Mouse (Mus musculus): ENCODE measurements around the gene Rassf4.

Gene Rassf4

DNA sequence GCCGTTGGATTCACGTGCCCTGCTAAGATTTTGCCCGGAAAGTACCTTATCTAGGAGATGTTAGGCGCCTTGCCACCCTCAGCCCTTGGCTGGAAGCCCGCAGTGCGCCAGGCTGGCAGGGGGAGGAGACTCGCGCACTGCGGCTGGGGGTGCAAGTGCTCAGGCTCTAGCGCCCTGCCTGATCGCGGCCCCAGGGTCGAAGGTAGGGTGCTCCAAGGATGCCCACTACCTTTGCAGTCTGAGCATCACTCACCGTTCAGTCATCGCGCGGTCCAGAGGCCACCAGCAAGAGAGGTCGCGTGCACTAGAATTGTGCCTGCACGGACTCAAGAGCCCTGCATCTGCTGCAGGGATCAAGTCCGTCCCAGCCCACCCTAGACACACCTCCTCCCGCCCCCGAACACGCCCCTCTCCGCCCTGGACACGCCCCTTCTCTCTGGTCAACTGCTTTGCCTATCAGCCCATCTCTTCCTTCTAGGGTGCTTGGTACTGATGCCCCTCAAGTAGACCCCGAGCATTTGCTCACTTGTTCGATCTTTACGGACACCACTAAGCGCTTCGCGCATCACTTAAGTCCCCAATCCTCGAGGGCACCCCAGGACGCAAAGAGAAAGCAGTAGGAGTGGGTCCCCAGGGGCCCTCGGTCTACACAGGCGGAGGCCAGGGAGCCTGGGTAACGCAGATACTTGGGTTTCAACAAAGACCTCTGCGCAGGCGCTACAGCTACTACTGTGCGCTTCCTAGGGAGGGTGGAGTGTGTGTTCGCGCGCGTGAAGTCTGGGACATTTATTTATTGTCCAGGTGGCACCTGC lies at the start of gene Rassf4:
Gene Rassf4, minus strand, starts transcription at position 482 of the 812 bp plus-strand sequence.
- peak; percentile 56 for DNase-seq (ENCODE audit: low spot score)

DNA sequence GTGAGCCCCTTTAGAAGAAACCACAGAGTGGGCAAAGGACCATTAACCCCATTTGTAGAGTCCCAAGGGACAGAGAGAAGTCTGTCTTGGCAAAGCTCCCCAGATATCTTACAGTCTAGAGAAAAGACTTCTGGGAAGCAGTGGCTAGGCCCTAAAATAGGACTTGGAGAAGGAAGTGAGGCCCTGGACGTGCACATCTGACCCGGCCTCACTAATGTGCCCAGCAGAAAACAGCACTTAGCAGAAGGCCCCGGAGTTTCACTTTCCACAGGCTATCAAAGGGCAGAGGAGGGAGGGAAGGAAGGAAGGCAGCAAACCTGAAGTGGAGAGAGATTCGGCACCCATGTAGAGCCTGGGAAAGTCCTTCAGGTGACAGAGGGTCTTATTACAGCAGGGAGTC lies 45.2 kb upstream of the Rassf4 start:
- DNase-seq (ENCODE audit: low spot score), result no peak

DNA sequence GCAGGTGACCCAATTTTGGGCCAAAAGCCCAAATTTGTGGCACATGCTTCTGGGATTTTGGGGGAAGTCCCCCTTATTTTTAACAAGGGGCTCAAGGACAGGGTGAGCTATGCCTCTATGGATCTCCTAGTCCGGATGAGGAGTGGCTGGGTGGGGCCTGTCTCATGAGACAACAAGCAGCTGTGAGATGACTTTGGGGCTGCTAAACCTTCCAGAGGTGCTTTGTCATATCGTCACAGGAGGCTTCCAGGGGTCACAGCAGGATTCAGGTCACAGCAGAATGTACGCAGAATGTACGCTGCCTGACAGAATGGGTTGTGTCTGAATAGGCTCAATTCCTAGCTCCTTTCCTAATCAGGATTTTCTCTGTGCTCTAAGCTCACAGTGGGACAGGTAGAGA lies 44.6 kb upstream of the Rassf4 start:
- no peak for DNase-seq (ENCODE audit: low spot score)

DNA sequence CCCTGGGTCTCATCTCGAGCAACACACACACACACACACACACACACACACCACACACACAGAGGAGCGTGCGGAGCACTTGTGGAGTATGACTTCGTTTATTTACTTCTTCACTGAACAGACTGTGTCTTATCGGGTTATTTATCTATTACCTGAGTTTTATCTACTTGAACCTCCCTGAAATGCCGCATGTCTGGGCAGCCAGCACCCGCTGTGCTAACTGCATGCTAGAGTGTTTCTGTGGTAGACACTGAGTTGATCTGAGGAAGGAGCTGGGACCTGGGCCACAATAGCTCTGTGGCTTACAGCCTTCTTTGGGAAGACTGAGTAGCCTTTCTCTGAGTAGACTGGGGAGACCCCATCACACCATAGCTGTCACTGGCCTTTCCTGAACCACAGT lies 44.1 kb upstream of the Rassf4 start:
- DNase-seq (ENCODE audit: low spot score), result no peak

DNA sequence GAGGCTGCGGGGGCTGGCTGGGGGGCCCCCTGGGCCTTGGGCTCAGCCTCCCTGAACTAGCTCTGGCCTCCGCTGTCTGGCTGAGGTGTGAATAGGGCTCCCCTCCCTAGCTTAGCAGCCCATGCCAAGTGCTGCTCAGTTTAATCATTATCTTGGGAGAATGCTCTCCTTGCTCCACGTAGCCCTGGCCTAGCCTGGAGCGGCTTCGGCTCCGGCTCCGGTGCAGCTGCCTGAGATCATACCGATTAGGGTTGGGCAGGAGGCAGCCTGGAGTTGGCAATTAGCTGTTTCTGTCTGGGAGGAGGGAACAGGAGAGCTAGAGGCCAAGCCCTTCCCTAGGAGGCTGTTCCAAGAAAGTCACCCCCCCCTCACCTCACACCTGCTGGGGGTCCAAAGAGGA lies 42.9 kb upstream of the Rassf4 start, which contains the start of gene Tmem72:
Gene Tmem72, minus strand, starts transcription at position 248 of the 400 bp plus-strand sequence.
- DNase-seq (ENCODE audit: low spot score), result no peak

DNA sequence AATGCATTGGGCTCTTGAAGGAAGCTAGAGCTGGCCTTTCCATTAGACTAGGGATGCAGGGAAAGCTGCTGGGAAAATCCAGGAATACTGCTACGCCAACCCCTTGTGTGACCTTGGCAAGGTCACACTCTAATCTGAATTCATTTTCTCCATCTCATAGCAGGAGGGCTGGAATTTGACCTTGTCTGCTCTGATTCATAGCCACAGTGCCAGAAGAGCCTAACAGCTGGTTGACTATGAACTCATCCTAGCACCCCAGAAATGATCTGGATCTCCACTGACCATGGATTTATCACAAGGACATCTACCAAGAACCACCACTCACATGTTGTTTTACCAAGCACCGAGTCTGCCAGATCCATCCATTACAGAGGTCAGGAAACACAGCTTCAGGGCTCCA lies 41.4 kb upstream of the Rassf4 start:
- no peak for DNase-seq (ENCODE audit: low spot score)

DNA sequence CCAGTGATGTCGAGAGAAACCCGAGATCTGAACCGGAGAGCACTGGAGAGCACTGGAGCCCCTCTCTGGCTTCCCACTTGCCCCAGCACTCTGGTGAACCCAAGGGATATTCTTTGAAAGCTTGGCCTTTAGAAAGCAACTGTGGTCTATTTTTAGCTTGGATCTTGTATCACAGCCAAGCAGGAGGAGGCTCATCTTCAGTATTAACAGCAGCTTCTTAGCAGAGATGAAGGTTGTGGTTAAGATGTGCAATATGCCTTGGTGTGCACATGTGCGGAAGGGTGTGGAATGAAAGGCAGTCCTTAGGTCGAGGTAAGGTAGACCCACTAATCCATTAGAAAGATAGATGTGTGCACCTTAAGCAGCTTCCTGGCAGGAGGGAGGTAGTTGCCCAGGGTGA lies 40.8 kb upstream of the Rassf4 start:
- no peak for DNase-seq (ENCODE audit: low spot score)

DNA sequence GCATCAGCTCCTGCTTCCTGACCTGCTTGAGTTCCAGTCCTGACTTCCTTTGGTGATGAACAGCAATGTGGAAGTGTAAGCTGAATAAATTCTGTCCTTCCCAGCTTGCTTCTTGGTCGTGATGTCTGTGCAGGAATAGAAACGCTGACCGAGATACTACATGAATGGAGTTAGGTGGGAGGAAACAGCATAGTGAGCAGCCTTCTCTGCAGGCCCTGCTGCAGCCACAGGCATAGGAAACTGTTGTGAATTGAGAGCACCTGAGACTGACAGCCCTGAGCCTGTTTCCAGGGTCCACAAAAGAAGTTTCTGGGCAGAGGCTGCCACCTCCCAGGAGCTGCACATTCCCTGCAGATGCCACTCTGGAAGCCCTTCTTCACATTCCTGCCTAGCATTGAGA lies 40.2 kb upstream of the Rassf4 start:
- DNase-seq (ENCODE audit: low spot score), result no peak

DNA sequence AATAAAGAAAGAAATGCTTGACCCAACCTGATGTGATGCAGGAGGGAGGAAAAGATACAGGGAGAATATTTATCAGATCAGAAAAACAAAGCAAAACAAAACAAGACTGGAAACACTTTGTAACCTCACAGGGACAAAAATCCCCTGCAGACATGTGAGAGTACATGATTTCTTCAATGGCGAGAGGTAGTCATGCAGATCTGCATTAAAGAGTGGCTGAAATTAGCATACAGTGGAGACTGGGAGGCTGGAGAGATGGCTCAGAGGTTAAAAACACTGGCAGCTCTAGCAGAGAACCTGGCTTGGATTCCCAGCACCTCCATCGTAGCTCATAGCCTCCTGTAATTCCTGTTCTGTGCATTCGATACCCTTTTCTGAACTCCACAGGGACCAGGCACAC lies 38.8 kb upstream of the Rassf4 start:
- no peak for DNase-seq (ENCODE audit: low spot score)

DNA sequence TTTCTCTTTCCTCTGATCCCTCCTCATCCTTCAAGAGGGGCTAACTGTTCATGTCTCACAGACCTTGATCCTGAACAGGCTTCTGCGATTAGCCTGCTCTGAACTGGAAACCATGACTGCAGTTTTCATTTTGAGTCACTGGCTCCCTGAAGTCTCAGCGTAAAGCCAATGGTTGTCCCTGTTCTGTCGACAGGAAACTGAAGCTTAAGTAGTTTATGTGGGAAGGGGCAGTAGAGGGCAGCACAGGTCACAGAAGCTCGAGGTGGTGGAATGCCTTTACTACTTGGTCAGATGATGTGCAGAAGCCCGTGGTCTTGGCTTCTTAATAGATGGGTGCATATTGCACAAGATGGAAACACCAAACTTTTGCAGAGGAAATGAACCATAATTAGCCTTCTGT lies 38.3 kb upstream of the Rassf4 start:
- no peak for DNase-seq (ENCODE audit: low spot score)

DNA sequence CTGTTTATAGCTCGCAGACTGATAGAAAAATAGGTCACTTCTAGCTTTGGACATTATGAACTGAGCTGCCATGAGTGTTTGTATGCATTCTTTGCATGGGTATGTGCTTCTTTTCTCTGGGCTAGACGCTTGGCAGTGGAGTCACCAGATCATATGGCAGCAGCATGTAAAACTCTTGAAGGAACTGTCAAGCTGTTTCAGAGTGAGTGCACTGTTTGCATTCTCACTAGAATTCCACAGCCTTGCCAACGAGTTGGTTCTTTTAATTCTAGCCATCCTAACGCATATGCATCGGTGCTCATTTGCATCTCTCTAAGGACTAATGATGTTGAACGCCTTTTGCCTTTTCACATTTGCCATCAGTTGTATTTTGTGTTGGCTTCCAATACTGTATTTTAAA lies 30.6 kb upstream of the Rassf4 start:
- no peak for DNase-seq (ENCODE audit: low spot score)

DNA sequence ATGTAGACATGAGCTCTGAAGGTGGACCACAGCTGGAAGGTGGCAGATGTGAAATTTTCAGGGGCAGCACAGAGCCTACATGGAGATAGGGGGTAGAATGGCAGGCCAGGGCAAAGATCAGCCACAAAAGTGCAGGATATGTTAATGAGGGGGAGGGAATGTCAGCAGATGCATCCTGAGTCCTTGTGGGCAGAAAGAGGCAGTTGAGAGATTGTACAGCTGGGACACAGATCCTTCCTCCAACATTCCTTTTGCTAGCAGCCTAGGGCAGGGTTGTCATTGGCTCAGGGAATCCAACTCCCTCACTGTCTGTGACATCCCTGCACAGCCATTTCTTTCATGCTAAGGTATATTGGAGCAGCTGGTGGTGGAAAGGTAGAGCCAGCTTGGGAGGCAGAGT lies 27.1 kb upstream of the Rassf4 start:
- DNase-seq (ENCODE audit: low spot score), result no peak

DNA sequence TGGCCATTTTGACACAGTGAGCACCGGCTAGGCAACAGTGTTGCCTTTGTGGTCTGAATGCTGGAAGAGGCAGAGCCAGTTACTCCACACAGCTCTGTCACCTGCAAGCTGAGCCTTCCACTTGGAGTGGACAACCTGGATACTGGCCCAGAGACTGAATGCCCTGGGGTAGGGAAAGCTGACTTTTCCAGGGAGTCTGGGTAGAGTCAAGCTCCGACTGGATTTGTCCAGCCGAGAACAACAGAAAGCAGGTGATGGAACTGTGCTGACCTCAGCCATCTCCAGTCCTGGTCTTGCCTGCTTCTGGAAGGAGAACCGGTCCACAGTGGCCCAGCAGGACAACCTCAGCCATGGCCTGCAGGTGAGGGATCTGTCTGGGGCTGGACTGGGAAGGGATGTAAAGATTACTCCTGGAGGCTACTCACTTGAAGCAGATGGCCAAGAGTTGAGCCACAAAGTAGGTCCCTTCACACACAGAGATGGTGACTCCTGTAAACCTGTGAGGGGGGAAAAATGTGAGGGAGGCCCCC lies 24.2 kb upstream of the Rassf4 start:
- DNase-seq (ENCODE audit: low spot score), result no peak

DNA sequence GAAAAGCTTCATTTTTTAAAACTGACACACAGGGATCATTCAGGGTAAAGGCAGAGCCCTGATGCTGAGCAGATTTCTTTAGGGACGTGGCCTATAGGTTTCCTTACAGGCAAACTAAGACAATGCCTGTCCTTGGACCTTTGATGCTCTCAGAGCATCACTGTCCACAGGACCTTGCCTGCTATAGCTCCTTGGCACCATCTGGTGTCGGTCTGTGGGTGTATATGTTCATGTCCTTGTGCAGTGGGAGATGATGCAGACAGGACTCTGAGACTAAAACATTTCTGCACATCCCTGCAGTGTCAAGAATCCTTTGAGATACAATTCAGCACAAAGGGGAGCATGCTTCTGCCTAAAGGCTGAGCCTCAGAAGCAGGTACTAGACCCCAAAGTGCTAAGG lies 23.7 kb upstream of the Rassf4 start:
- DNase-seq (ENCODE audit: low spot score), result peak; percentile 28

DNA sequence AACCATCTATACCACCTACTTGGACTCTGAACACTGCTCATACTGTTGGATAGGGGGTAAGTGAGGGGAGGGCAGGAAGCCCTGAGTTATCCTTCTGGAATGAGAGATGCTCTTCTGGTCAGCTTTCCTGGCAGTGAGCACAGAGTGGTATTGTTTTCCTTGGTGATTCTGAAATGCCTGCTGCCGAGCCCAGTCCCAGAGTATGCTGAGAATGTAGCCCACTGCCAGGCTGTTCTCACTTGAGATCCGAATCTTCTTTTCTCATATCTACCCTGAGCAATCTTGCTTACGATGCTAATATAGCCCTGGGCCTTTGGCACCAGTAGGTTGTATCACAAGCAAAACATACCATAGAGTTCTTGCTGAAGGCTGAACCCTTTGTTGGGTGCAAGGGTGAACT lies 20.6 kb upstream of the Rassf4 start:
- no peak for DNase-seq (ENCODE audit: low spot score)

DNA sequence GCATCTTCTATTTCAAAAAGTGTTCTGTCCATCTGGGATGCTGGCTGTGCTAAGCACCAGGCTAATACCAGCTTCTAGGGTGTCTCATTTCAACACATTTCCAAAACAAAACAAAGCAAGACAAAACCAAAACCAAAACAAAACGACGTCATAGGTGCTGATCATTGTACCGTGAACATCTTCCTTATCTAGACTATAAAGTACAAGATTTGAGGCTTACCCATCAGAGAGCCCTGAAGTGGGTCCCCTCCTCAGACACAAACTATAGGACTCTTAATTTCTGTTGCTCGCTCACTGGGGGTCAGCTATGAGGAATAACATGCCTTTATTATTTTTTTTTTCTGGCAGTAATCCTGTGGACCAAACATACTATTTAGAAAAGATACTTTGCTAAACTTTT lies 19.9 kb upstream of the Rassf4 start:
- DNase-seq (ENCODE audit: low spot score), result no peak

DNA sequence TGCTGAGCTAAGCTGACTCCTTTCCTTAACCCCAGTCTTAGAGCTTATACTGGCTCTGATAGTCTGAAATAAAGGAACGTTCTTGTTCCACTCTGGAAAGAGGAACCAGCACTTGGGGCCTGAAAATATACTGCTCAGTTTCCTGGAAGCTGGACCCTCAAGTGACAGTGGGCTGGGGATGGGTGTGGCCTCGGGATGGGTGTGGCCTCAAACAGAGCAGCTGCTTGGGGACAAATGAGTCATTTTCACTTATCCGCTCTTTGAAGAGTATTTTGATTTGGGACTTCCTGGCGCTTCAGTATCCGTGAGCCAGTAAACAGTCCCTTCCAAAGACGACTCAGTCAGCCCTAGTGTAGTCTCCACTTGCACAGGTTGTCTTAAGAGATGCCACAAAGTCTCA lies 8.6 kb upstream of the Rassf4 start:
- no peak for DNase-seq (ENCODE audit: low spot score)

DNA sequence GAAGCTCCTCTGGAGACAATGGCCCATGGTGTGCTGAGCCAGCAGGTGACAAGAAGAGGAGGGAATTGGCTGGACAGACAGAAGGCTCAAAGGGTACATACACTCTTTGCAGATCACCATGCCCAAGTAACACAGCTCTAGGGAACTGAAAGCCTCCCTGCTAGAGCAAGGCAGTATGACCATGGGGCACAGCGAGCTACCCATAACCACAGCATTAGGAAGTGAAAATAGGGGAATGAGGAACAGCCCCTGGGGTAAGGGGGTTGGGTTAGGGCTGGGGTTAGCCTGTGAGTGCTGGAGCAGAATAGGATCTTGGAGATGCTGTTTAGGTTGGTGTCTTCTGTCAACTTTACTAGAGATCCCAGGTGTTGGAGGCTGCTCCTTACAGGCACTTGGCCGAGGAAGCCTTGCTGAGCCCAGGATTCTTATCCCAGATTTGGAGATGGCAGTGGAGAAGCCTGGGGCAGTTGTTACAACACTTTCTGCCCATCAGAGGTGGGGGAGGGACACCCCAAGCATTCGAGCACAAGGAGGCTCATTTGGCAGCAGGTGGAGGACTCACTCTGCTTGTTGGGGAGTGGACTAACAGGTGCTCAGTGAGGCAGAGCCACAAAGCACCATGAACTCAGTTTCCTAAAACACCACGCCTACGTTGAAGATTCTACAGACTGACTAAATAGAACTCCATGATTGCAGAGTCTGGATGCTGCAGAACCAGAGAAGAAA lies 6.0 kb upstream of the Rassf4 start:
- DNase-seq (ENCODE audit: low spot score), result no peak

DNA sequence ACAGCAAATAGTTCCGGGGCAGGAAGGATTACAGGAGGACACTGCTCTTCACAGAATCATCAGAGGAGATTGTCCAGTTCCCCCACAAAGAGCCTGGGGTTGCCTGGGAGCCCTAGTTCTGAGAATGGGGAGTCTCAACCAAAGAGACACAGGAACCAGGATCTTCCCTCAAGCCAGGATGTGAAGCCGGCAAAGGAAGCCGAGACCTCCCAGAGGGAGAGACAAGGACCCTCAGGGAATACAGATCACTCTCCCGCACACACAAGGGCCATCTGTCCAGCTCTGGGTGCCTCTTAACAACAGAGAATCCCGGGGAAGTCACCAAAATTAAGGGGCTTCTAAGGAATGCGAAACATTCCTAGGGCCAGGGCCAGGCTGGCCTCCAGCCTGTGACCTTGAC lies 3.6 kb upstream of the Rassf4 start:
- DNase-seq (ENCODE audit: low spot score), result no peak

DNA sequence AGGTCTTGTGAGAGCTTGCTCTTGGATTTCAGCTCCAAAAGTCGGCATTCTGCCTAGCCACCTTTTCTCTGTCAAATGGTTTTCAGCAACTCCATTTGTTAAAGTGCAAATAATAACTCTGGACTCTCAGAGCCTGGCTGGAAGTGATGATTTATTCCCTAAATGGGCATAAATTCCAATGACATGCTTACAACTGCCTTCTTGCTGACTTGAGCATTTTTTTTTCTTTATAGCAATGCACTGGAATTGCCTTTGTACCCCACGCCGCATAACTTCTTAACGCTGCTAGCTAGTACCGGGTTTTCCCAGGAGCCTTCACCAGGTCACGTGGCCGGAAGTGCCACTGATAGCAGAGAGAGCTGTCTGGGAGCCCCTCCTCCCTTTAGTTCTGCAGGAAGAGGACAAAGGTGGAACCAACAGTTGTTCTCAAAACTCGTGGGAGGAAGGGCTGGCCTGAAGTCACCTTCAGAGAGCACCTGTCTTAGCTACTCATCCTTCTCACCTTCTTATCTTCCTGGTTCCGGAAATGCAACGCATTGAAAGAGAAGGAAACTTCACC lies 2.7 kb upstream of the Rassf4 start:
- DNase-seq (ENCODE audit: low spot score), result no peak

DNA sequence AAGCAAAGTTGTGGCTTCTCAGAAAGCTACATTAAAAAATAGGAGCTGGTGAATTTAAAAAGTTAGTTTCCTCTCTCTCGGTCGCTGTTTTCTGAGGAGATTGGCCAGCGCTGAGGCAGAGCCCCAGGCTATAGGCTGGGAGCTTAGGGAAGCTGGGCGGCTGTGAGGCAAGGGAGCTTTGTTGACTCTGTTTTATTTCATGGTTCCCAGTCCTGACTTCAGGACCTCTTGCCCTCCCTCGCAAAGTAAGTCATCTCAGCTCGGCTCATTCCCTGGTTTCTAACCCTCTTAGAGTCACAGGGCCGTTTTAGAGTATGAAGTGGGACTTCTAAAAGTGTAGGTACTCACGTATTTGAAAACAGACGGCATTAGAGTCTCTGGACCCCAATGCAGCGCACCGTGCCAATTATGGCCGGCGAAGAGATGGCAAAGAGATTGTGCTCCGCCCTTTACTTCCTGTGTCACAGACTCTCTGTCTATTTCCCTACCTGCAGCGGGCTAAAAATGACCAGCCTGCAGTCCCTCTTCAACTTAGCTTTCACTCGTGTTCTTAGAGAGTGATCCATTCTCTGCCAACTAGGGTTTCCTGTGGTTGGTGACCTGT lies 633 bp upstream of the Rassf4 start:
- DNase-seq (ENCODE audit: low spot score), result no peak

DNA sequence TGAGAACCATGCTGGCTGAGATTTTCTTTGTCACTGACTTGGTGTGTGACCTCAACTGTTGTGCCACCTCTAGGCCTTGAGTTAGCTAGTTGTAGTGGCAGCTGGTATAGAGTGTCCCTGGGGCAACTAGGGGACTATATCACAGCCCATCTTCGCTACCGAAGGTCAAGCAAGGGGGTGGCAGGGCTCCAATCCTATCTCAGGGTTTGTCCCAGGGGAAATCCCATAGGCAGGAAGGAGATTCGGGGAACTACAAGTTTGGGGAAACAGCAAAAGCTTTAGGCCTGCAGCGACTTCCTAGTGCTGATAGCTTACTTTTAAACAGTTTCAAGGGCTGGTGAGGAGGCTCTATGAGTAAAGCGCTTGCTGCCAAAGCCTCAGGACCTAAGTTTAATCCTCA lies 1.4 kb downstream of the Rassf4 start:
- no peak for DNase-seq (ENCODE audit: low spot score)

DNA sequence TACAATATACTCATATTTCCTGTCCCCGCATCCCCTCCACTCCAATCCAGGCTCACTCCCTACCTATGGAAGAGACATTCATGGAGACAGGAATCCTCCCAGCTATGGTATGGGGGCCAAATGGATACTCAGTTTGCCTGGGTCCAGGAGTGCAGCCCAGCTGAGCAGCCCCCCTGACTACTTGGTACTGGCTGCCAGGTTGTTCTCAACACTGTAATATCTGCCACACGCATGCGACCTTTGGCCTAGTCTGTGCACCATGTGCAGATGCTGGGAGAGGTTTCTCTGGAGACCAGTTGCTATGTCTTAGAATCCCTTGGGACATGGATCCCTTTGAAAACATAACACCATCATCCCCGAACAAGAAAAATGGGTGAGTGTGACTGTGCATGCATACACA lies 2.0 kb downstream of the Rassf4 start:
- no peak for DNase-seq (ENCODE audit: low spot score)

All from c-Kit-positive CD71-positive TER-119-positive erythroid progenitor cells, embryonic 14.5 days (primary cell).